Comparison of ENCODE assay signal across 19 mouse cellular contexts in the genomic region with DNA sequence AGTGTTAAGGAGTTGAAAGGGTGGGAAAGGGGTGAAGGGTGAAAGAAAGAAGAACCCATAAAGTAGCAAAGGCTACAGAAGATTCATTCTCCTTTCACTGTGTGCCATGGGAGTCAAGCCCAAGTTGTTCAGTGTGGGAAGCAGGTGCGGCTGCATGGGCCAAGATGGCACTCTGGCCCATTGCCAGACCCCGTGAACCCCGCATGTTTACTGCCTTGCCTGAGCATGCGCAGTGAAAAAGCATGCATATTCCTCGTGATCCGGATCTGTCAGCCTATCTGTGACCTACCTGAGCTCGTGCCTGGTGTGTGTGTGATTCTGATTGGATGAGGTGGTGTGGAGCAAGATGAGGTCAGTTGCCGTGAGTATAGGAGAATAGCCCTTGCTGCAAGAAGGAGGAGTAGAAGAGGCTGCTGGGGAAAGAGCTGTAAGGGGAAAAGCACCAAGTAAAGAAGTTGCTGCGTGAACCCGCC. TPM values are rescaled to one million over a fixed set of nuclear protein-coding genes. Genes with fewer than 3 reads are reported as not detected.
DNase-seq lines count a peak whose midpoint lies in the region; ATAC-seq and TF ChIP-seq lines count a peak whose summit lies in the region.
"Had no signal": no experiment of that assay in that cellular context is flagged by ENCODE, and none has a peak within 500 bp of the region (broad histone marks: within the 10 kb centered on the region; RNA-seq: fewer than 3 reads in every experiment).

No protein-coding gene starts in this region.

- peak; percentile 52 for ATAC-seq in lung, postnatal 0 days

- no peak for TF ChIP-seq EP300 in lung, postnatal 0 days (IDR thresholded peaks at IDR 0.05)

- H3K9ac ChIP-seq in lung, postnatal 0 days (replicated peaks; ENCODE audit: low read depth): no peak overlapping the region; the same call in 1 of the 2 replicates
- H3K9ac ChIP-seq: hindbrain, embryonic 13.5 days; kidney, embryonic 15.5 days; liver, embryonic 13.5 days; neural tube, embryonic 15.5 days had no signal

- no peaks in the 10 kb centered on the region for H3K4me1 ChIP-seq in lung, adult 2 months (ENCODE audit: control insufficient read depth, insufficient read depth, low read length)
- H3K4me1 ChIP-seq in lung, postnatal 0 days (ENCODE audit: insufficient read depth, low read depth, low read length): no peaks in the 10 kb centered on the region

- no peaks in the 10 kb centered on the region for H3K36me3 ChIP-seq in lung, postnatal 0 days (ENCODE audit: insufficient read depth, low read length)
- H3K36me3 ChIP-seq: hindbrain, embryonic 13.5 days; kidney, embryonic 15.5 days; liver, embryonic 13.5 days; neural tube, embryonic 15.5 days had no signal

- no peak for TF ChIP-seq CTCF in lung, adult 2 months (IDR thresholded peaks at IDR 0.05; ENCODE audit: insufficient read depth, low read length)
- TF ChIP-seq CTCF in lung, postnatal 0 days (IDR thresholded peaks at IDR 0.05): no peak

- peak; percentile 45; the same call in 1 of the 2 replicates for TF ChIP-seq POLR2A in lung, adult 2 months (IDR thresholded peaks at IDR 0.05; ENCODE audit: borderline replicate concordance, extremely low read depth, low read depth, low read length)

- H3K4me3 ChIP-seq in lung, adult 2 months (replicated peaks; ENCODE audit: extremely low read depth, low read depth, low read length): peak overlapping the region; percentile 62
- H3K4me3 ChIP-seq in lung, postnatal 0 days (ENCODE audit: low read depth, low read length): no peak overlapping the region
- H3K4me3 ChIP-seq: hindbrain, embryonic 13.5 days; kidney, embryonic 15.5 days; liver, embryonic 13.5 days; neural tube, embryonic 15.5 days had no signal

- WGBS in lung, adult 2 months: 67% methylated on average over 10 of the region's 10 CpGs
- WGBS in lung, postnatal 0 days: 73% methylated on average over 10 of the region's 10 CpGs

- no peak overlapping the region for H3K27ac ChIP-seq in lung, postnatal 0 days (ENCODE audit: low read length)
- H3K27ac ChIP-seq: hindbrain, embryonic 13.5 days; kidney, embryonic 15.5 days; liver, embryonic 13.5 days; neural tube, embryonic 15.5 days had no signal

- no peaks in the 10 kb centered on the region for H3K27me3 ChIP-seq in lung, postnatal 0 days (replicated peaks; ENCODE audit: insufficient read depth, low read length)
- H3K27me3 ChIP-seq: neural tube, embryonic 15.5 days had no signal

- peak; percentile 11 for DNase-seq in gastrocnemius, adult 18-20 months (ENCODE audit: low spot score)
- no peak for DNase-seq in gastrocnemius, postnatal 10 days
- DNase-seq in lung, adult 2 months: no peak
- DNase-seq in lung, postnatal 10 days: no peak
- DNase-seq in lung, postnatal 0 days (ENCODE audit: low spot score): peak; percentile 27
- no peak for DNase-seq in natural killer cell, adult 2 months (ENCODE audit: low spot score in 2 of 2)
- no peak for DNase-seq in ovary, postnatal 36 days (ENCODE audit: low spot score)
- DNase-seq: adrenal gland, postnatal 14 days; liver, embryonic 13.5 days; right cerebral cortex, adult 18-20 months; thymus, adult 18-20 months had no signal

- no peak overlapping the region for H3K4me2 ChIP-seq in lung, postnatal 0 days (replicated peaks; ENCODE audit: low read depth, low read length)
- H3K4me2 ChIP-seq: hindbrain, embryonic 13.5 days; kidney, embryonic 15.5 days; liver, embryonic 13.5 days; neural tube, embryonic 15.5 days had no signal

- no peaks in the 10 kb centered on the region for H3K9me3 ChIP-seq in lung, postnatal 0 days (ENCODE audit: low read length)
- H3K9me3 ChIP-seq: kidney, embryonic 15.5 days; neural tube, embryonic 15.5 days had no signal

RNA-seq across cellular contexts. Expression of gene Pigt, which starts 26.0 kb away (rescaled TPM):
- 10 to 100 TPM; 31.4 to 32.6 TPM for total RNA-seq in gastrocnemius, adult 18-20 months (2021)
- 10 to 100 TPM; 44.3 to 51.3 TPM for total RNA-seq in gastrocnemius, postnatal 10 days (2021)
- polyA plus RNA-seq in lung, adult 2 months (2012; rRNA removed): 93.8 and 104 TPM in 2 replicates
- polyA plus RNA-seq in lung, postnatal 0 days (2015; fragmentation: Nextera tagmentation; extraction: Ambion mirVana): 45.5 and 54.8 TPM in 2 replicates

RNA-seq across cellular contexts. Expression of gene Dbndd2, which starts 37.4 kb away (rescaled TPM):
- total RNA-seq in gastrocnemius, adult 18-20 months (2021): 10 to 100 TPM; 22.8 to 24.5 TPM
- 10 to 100 TPM; 13.0 to 17.7 TPM for total RNA-seq in gastrocnemius, postnatal 10 days (2021)
- 52.6 and 72.9 TPM in 2 replicates for polyA plus RNA-seq in lung, adult 2 months (2012; rRNA removed)
- polyA plus RNA-seq in lung, postnatal 0 days (2015; fragmentation: Nextera tagmentation; extraction: Ambion mirVana): 39.9 and 44.6 TPM in 2 replicates

RNA-seq across cellular contexts. Expression of gene Wfdc2, which starts 38.9 kb away (rescaled TPM):
- total RNA-seq in gastrocnemius, adult 18-20 months (2021): not detected
- not detected for total RNA-seq in gastrocnemius, postnatal 10 days (2021)
- polyA plus RNA-seq in lung, adult 2 months (2012; rRNA removed): 1,286 and 1,630 TPM in 2 replicates
- 1,345 and 1,354 TPM in 2 replicates for polyA plus RNA-seq in lung, postnatal 0 days (2015; fragmentation: Nextera tagmentation; extraction: Ambion mirVana)
- total RNA-seq: megakaryocyte, adult 5-6 weeks had no signal

RNA-seq across cellular contexts. Expression of gene Trp53tg5, which starts 49.8 kb away (rescaled TPM):
- not detected for total RNA-seq in gastrocnemius, adult 18-20 months (2021)
- total RNA-seq in gastrocnemius, postnatal 10 days (2021): not detected
- polyA plus RNA-seq in lung, adult 2 months (2012; rRNA removed): not detected in 2 replicates
- not detected in 2 replicates for polyA plus RNA-seq in lung, postnatal 0 days (2015; fragmentation: Nextera tagmentation; extraction: Ambion mirVana)
- total RNA-seq: adrenal gland, postnatal 14 days; layer of hippocampus, adult 8-10 months; left cerebral cortex, postnatal 10 days; megakaryocyte, adult 5-6 weeks had no signal
- polyA plus RNA-seq: gonadal fat pad, adult 2 months; heart, embryonic 16.5 days; kidney, embryonic 15.5 days; liver, embryonic 13.5 days; neural tube, embryonic 15.5 days had no signal

RNA-seq across cellular contexts. Expression of gene Spint3, which starts 49.9 kb away (rescaled TPM):
- not detected for total RNA-seq in gastrocnemius, adult 18-20 months (2021)
- total RNA-seq in gastrocnemius, postnatal 10 days (2021): not detected
- not detected in 2 replicates for polyA plus RNA-seq in lung, adult 2 months (2012; rRNA removed)
- polyA plus RNA-seq in lung, postnatal 0 days (2015; fragmentation: Nextera tagmentation; extraction: Ambion mirVana): not detected in 2 replicates
- total RNA-seq: adrenal gland, postnatal 14 days; layer of hippocampus, adult 8-10 months; left cerebral cortex, postnatal 10 days; megakaryocyte, adult 5-6 weeks had no signal
- polyA plus RNA-seq: heart, embryonic 16.5 days; hindbrain, embryonic 13.5 days; kidney, embryonic 15.5 days; liver, embryonic 13.5 days; neural tube, embryonic 15.5 days had no signal

Comparison
In these comparisons a context has a peak if more than half of its experiments do, and no peak if none do; other contexts are left out.
1. DNase-seq: peak in gastrocnemius, adult 18-20 months (single experiment) and lung, postnatal 0 days (single experiment); none in gastrocnemius, postnatal 10 days (single experiment), lung, adult 2 months (single experiment), lung, postnatal 10 days (single experiment), natural killer cell, adult 2 months (0 of 2) and ovary, postnatal 36 days (single experiment).